Mouse (Mus musculus): ENCODE results near the gene Zfp706. TPM values are rescaled to one million over a fixed set of nuclear protein-coding genes. Genes with fewer than 3 reads are reported as not detected.

Zfp706 gene
- polyA plus RNA-seq, 1 experiment, result 184 TPM

GRCm38 (mm10) chr15:37036481-37037156 lies 29.0 kb upstream of the Zfp706 start:
- TF ChIP-seq CTCF (IDR thresholded peaks at IDR 0.05; ENCODE audit: control insufficient read depth, insufficient read depth, insufficient read length) (no peak), CEBPB (IDR thresholded peaks at IDR 0.05; ENCODE audit: low read depth) (no peak), FOSL1 (IDR thresholded peaks at IDR 0.05; ENCODE audit: insufficient read depth, low read length, poor library complexity, severe bottlenecking) (no peak), MYOD1 (IDR thresholded peaks at IDR 0.05; ENCODE audit: control insufficient read depth, insufficient read length, low read depth) (no peak)
- Histone ChIP-seq H3K79me2 (ENCODE audit: control insufficient read depth, insufficient read depth) (no peaks in the 10 kb centered on the region), H3K79me3 (ENCODE audit: low read depth) (no peaks in the 10 kb centered on the region), H3ac (ENCODE audit: control insufficient read depth, insufficient read length, low read depth) (no peak overlapping the region), H3K4me3 (ENCODE audit: insufficient read depth, poor library complexity, severe bottlenecking) (no peak overlapping the region), H3K27me3 (ENCODE audit: control insufficient read depth, insufficient read depth, insufficient read length) (no peaks in the 10 kb centered on the region), H3K36me3 (ENCODE audit: control insufficient read depth, insufficient read depth) (no peaks in the 10 kb centered on the region)

- no peaks in the 10 kb centered on the region for H3K79me3 ChIP-seq (ENCODE audit: low read depth)
- no peaks in the 10 kb centered on the region for H3K79me2 ChIP-seq (ENCODE audit: control insufficient read depth, insufficient read depth)
- H3ac ChIP-seq (ENCODE audit: control insufficient read depth, insufficient read length, low read depth), result no peak overlapping the region
- H3K27me3 ChIP-seq (ENCODE audit: control insufficient read depth, insufficient read depth, insufficient read length), result no peaks in the 10 kb centered on the region
- H3K36me3 ChIP-seq (ENCODE audit: control insufficient read depth, insufficient read depth), result no peaks in the 10 kb centered on the region
- no peak overlapping the region for H3K4me3 ChIP-seq (ENCODE audit: insufficient read depth, poor library complexity, severe bottlenecking)
- no peak for TF ChIP-seq USF1 (IDR thresholded peaks at IDR 0.05; ENCODE audit: low read depth)
- no peak for TF ChIP-seq MAX (IDR thresholded peaks at IDR 0.05)
- TF ChIP-seq MYOG (IDR thresholded peaks at IDR 0.05; ENCODE audit: control insufficient read depth, extremely low read depth, insufficient read length), result no peak
- TF ChIP-seq MYOD1 (IDR thresholded peaks at IDR 0.05; ENCODE audit: control insufficient read depth, insufficient read length, low read depth), result no peak
Measured at GRCm38 (mm10) chr15:37034155-37034554, 26.6 kb upstream of the Zfp706 start.

GRCm38 (mm10) chr15:37033431-37033830 lies 25.9 kb upstream of the Zfp706 start:
- Histone ChIP-seq H3K79me2 (ENCODE audit: control insufficient read depth, insufficient read depth) (no peaks in the 10 kb centered on the region), H3K36me3 (ENCODE audit: control insufficient read depth, insufficient read depth) (no peaks in the 10 kb centered on the region), H3K79me3 (ENCODE audit: low read depth) (no peaks in the 10 kb centered on the region), H3K27me3 (ENCODE audit: control insufficient read depth, insufficient read depth, insufficient read length) (no peaks in the 10 kb centered on the region), H3K4me3 (ENCODE audit: insufficient read depth, poor library complexity, severe bottlenecking) (no peak overlapping the region), H3ac (ENCODE audit: control insufficient read depth, insufficient read length, low read depth) (no peak overlapping the region)
- TF ChIP-seq USF1 (IDR thresholded peaks at IDR 0.05; ENCODE audit: low read depth) (no peak), MYOG (IDR thresholded peaks at IDR 0.05; ENCODE audit: control insufficient read depth, extremely low read depth, insufficient read length) (no peak), CEBPB (IDR thresholded peaks at IDR 0.05; ENCODE audit: low read depth) (no peak), CTCF (IDR thresholded peaks at IDR 0.05; ENCODE audit: control insufficient read depth, insufficient read depth, insufficient read length) (no peak), MYOD1 (IDR thresholded peaks at IDR 0.05; ENCODE audit: control insufficient read depth, insufficient read length, low read depth) (no peak), FOSL1 (IDR thresholded peaks at IDR 0.05; ENCODE audit: insufficient read depth, low read length, poor library complexity, severe bottlenecking) (no peak), MAX (IDR thresholded peaks at IDR 0.05) (no peak)

GRCm38 (mm10) chr15:37031334-37032150 lies 24.0 kb upstream of the Zfp706 start:
- no peaks in the 10 kb centered on the region for H3K79me3 ChIP-seq (ENCODE audit: low read depth)
- no peaks in the 10 kb centered on the region for H3K27me3 ChIP-seq (ENCODE audit: control insufficient read depth, insufficient read depth, insufficient read length)
- no peak overlapping the region for H3K4me3 ChIP-seq (ENCODE audit: insufficient read depth, poor library complexity, severe bottlenecking)
- no peaks in the 10 kb centered on the region for H3K36me3 ChIP-seq (ENCODE audit: control insufficient read depth, insufficient read depth)
- H3K79me2 ChIP-seq (ENCODE audit: control insufficient read depth, insufficient read depth), result no peaks in the 10 kb centered on the region
- no peak for TF ChIP-seq MAX (IDR thresholded peaks at IDR 0.05)
- no peak for TF ChIP-seq CEBPB (IDR thresholded peaks at IDR 0.05; ENCODE audit: low read depth)
- no peak for TF ChIP-seq USF1 (IDR thresholded peaks at IDR 0.05; ENCODE audit: low read depth)
- TF ChIP-seq MYOD1 (IDR thresholded peaks at IDR 0.05; ENCODE audit: control insufficient read depth, insufficient read length, low read depth), result no peak
- no peak overlapping the region for H3ac ChIP-seq (ENCODE audit: control insufficient read depth, insufficient read length, low read depth)

GRCm38 (mm10) chr15:37030929-37031328 lies 23.4 kb upstream of the Zfp706 start:
- Histone ChIP-seq H3K4me3 (ENCODE audit: insufficient read depth, poor library complexity, severe bottlenecking) (no peak overlapping the region), H3K79me2 (ENCODE audit: control insufficient read depth, insufficient read depth) (no peaks in the 10 kb centered on the region), H3ac (ENCODE audit: control insufficient read depth, insufficient read length, low read depth) (no peak overlapping the region), H3K27me3 (ENCODE audit: control insufficient read depth, insufficient read depth, insufficient read length) (no peaks in the 10 kb centered on the region), H3K79me3 (ENCODE audit: low read depth) (no peaks in the 10 kb centered on the region), H3K36me3 (ENCODE audit: control insufficient read depth, insufficient read depth) (no peaks in the 10 kb centered on the region)
- no peak for TF ChIP-seq FOSL1 (IDR thresholded peaks at IDR 0.05; ENCODE audit: insufficient read depth, low read length, poor library complexity, severe bottlenecking)
- no peak for TF ChIP-seq CEBPB (IDR thresholded peaks at IDR 0.05; ENCODE audit: low read depth)
- no peak for TF ChIP-seq USF1 (IDR thresholded peaks at IDR 0.05; ENCODE audit: low read depth)
- TF ChIP-seq MYOG (IDR thresholded peaks at IDR 0.05; ENCODE audit: control insufficient read depth, extremely low read depth, insufficient read length), result no peak
- TF ChIP-seq MYOD1 (IDR thresholded peaks at IDR 0.05; ENCODE audit: control insufficient read depth, insufficient read length, low read depth), result no peak

GRCm38 (mm10) chr15:37027956-37028355 lies 20.4 kb upstream of the Zfp706 start:
- Histone ChIP-seq H3K79me3 (ENCODE audit: low read depth) (no peaks in the 10 kb centered on the region), H3K79me2 (ENCODE audit: control insufficient read depth, insufficient read depth) (no peaks in the 10 kb centered on the region), H3K36me3 (ENCODE audit: control insufficient read depth, insufficient read depth) (no peaks in the 10 kb centered on the region), H3K27me3 (ENCODE audit: control insufficient read depth, insufficient read depth, insufficient read length) (no peaks in the 10 kb centered on the region), H3K4me3 (ENCODE audit: insufficient read depth, poor library complexity, severe bottlenecking) (no peak overlapping the region), H3ac (ENCODE audit: control insufficient read depth, insufficient read length, low read depth) (no peak overlapping the region)
- no peak for TF ChIP-seq CEBPB (IDR thresholded peaks at IDR 0.05; ENCODE audit: low read depth)
- no peak for TF ChIP-seq MAX (IDR thresholded peaks at IDR 0.05)
- TF ChIP-seq FOSL1 (IDR thresholded peaks at IDR 0.05; ENCODE audit: insufficient read depth, low read length, poor library complexity, severe bottlenecking), result no peak
- no peak for TF ChIP-seq CTCF (IDR thresholded peaks at IDR 0.05; ENCODE audit: control insufficient read depth, insufficient read depth, insufficient read length)
- no peak for TF ChIP-seq USF1 (IDR thresholded peaks at IDR 0.05; ENCODE audit: low read depth)
- no peak for TF ChIP-seq MYOG (IDR thresholded peaks at IDR 0.05; ENCODE audit: control insufficient read depth, extremely low read depth, insufficient read length)
- TF ChIP-seq MYOD1 (IDR thresholded peaks at IDR 0.05; ENCODE audit: control insufficient read depth, insufficient read length, low read depth), result no peak

All from C2C12 (cell line).